Mouse (Mus musculus) stomach, embryonic 16.5 days (tissue): ENCODE results near the gene Gm20747. TPM values are rescaled to one million over a fixed set of nuclear protein-coding genes. Genes with fewer than 3 reads are reported as not detected.
"Not testable (repeated sequence)": the region's sequence is repeated elsewhere in the genome, so short reads cannot be mapped to it uniquely, and the experiment has no call there.

Experiments
- ATAC-seq: fragments of 200-750 bp; cut with Nextera tagmentation; 2 replicates; pipeline ENCODE4 v1.8.0; 2017; ENCODE audit warnings: moderate number of reproducible peaks, moderate TSS enrichment; ENCODE audit not compliant: insufficient read depth, low FRiP score
- H3K27ac ChIP-seq: fragments of 300-500 bp; sonication (generic); 2 replicates; pipeline ENCODE4 v1.5.1; 2014; ENCODE audit warnings: low read length
- H3K27me3 ChIP-seq: fragments of 300-500 bp; sonication (generic); 2 replicates; pipeline ENCODE4 v1.6.1; 2014; ENCODE audit warnings: low read length, control low read depth, mixed read lengths; ENCODE audit not compliant: control insufficient read depth, insufficient read depth
- H3K36me3 ChIP-seq: fragments of 300-500 bp; sonication (generic); 2 replicates; pipeline ENCODE4 v1.6.1; 2014; ENCODE audit warnings: low read length; ENCODE audit not compliant: control insufficient read depth, insufficient read depth
- H3K4me1 ChIP-seq: fragments of 300-500 bp; sonication (generic); 2 replicates; pipeline ENCODE4 v1.6.1; 2014; ENCODE audit warnings: low read length, control low read depth, mixed read lengths; ENCODE audit not compliant: control insufficient read depth, insufficient read depth
- H3K4me2 ChIP-seq: fragments of 300-500 bp; sonication (generic); 2 replicates; pipeline ENCODE4 v1.6.1; 2014; ENCODE audit warnings: low read depth, low read length, mixed read lengths
- H3K4me3 ChIP-seq: fragments of 300-500 bp; sonication (generic); replicated peaks from 2 replicates; pipeline ENCODE4 v1.5.1; 2014; ENCODE audit warnings: mild to moderate bottlenecking, low read length
- H3K9ac ChIP-seq: fragments of 300-500 bp; sonication (generic); 2 replicates; pipeline ENCODE4 v1.6.1; 2014; ENCODE audit warnings: low read length
- H3K9me3 ChIP-seq: fragments of 300-500 bp; sonication (generic); replicated peaks from 2 replicates; pipeline ENCODE4 v1.6.1; 2016; ENCODE audit warnings: low read length, control low read depth; ENCODE audit not compliant: control insufficient read depth
- WGBS: fragments of 180-500 bp; shearing (Covaris S2); extraction: QIAGEN DNeasy Blood & Tissue Kit; methylation state at CpG from one replicate; pipeline ENCODE4 v1.1.7; 2014; 5-methylcytosine and 5-hydroxymethylcytosine counted together
- polyA plus RNA-seq: library from polyadenylated mRNA; unstranded; fragments of >200 nt; fragmentation: Nextera tagmentation; extraction: Ambion mirVana; gene quantifications from 2 replicates; pipeline ENCODE4 v1.2.1, GENCODE M21; 2015

The Gm20747 gene
- not detected in 2 replicates for polyA plus RNA-seq

GRCm38 (mm10) chrY:53418191-53418590, at the start of gene Gm20747:
TSS of gene Gm20747 (minus strand) at chrY:53418291.
- not testable (repeated sequence) for H3K36me3 ChIP-seq, ATAC-seq, H3K27ac ChIP-seq, H3K9ac ChIP-seq, H3K27me3 ChIP-seq, H3K4me2 ChIP-seq, H3K4me1 ChIP-seq, H3K9me3 ChIP-seq, H3K4me3 ChIP-seq
- no CpG with 5 or more reads among the region's 3 CpGs for WGBS
